Mouse (Mus musculus): ENCODE results near the gene Tnfsf12.
"Not testable (repeated sequence)": the region's sequence is repeated elsewhere in the genome, so short reads cannot be mapped to it uniquely, and the experiment has no call there.

The Tnfsf12 gene

GRCm38 (mm10) chr11:69703814-69704612 lies 8.4 kb upstream of the Tnfsf12 start:
- no peak for DNase-seq

DNA sequence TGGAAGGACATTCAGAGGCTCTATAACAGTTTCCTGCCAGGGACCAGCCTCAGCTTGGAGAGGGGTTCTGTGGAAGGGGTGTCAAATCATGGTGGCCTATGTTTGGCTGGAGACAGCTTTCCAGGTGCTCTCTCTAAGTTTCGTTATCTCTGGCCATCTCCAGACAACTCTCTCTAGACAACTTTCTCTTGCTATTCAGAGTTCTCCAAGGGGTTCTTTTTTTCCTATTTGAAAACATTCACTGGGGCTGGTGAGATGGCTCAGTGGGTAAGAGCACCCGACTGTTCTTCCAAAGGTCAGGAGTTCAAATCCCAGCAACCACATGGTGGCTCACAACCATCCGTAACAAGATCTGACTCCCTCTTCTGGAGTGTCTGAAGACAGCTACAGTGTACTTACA lies 7.7 kb upstream of the Tnfsf12 start:
- DNase-seq, result not testable (repeated sequence)

DNA sequence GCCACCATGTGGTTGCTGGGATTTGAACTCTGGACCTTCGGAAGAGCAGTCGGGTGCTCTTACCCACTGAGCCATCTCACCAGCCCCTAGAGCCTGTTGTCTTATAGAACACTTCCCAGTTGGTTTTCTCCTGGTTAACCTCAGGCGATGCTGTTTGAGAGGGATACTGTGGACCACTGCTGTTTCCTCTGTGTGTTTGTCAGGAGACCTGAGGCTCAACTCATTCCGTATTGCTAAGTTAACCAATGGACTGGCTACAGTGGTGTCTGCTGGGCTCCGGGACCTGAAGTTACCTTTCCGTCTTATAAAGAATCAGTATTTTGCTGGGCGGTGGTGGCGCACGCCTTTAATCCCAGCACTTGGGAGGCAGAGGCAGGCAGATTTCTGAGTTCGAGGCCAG lies 7.2 kb upstream of the Tnfsf12 start:
- DNase-seq, result not testable (repeated sequence)

DNA sequence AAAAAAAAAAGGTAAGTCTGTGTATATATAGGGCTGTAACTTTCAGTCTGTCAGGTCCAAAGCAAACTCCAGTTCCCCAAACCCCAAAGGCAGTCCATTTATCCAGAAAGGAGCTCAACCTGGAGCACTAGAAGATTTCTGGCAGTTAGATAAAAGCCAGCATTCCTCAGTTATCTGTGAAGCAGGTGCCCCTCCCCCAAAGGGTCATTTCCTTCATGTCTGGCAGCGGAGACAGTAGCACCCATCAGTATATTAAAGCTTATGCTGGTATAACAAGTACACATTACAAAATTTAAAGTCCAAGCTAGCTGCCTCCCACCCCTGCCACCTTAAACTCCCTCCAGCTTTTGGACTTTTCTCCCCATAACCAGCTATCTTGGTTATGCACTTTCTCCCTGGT lies 3.9 kb upstream of the Tnfsf12 start:
- no peak for DNase-seq

DNA sequence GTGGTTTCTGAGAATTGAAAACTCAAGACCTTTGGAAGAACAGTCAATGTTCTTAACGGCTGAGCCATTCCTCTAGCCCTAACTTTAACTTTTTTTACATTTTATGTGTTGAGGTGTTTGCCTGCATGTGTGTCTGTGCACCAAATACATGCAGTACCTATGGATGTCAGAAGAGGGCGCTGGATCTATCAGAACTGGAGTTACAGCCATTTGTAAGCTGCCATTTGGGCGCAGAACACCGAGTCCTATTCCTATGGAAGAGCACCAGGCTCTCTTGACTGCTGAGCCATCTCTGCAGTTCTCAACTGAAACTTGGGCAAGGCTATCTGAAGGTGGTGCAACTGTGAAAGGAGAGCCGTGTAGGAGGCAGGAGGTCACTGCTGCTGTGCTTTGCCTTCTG lies 2.9 kb upstream of the Tnfsf12 start:
- DNase-seq, result no peak

- DNase-seq, result no peak
Measured at GRCm38 (mm10) chr11:69697396-69697795, 1.7 kb upstream of the Tnfsf12 start.

GRCm38 (mm10) chr11:69695046-69695360 lies 646 bp downstream of the Tnfsf12 start:
- no peak for DNase-seq

GRCm38 (mm10) chr11:69693421-69693965 lies 2.2 kb downstream of the Tnfsf12 start:
- no peak for DNase-seq

- no peak for DNase-seq
Measured at GRCm38 (mm10) chr11:69692863-69693262, 2.8 kb downstream of the Tnfsf12 start.

GRCm38 (mm10) chr11:69692196-69692811 lies 3.3 kb downstream of the Tnfsf12 start:
- no peak for DNase-seq

DNA sequence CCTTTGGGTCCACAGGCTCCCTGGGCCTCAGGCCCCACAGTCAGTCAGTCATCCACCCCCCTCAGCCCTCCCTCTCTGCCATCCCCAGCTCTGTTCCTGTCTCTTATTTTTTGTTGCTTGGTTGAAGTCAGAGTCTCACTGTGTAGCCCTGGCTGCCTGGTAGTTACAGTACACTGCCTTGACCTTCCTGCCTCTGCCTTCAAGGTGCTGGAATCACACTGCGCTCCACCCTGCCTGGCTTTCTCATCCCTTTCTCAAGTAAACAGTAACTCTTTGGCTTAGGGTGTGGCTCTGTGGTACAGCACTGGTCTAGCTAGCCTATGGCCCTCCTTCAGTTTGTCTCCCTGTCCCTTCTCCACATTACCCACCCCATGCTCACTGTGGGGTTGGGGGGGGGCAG lies 5.8 kb downstream of the Tnfsf12 start:
- no peak for DNase-seq

GRCm38 (mm10) chr11:69687061-69687460 lies 8.6 kb downstream of the Tnfsf12 start:
- DNase-seq, result no peak

DNA sequence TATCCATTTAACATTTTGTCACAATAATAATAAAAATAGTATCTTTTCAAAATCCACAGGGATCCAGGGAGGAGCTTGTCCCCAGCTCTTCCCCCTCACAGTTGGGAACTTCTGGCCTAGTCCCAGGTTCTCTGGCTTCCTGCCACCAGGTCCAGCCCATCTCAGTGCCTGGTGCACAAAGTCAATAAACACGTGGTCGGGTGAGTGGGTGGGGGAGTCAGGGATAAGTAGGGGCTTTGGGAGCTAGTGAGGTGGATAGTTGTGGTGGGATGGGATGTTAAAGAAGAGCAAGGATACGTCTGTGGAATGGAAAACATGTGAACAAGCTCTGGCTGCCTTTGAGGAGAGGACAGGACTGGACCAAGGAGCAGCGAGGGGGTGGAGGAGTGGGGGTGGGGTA lies 9.3 kb downstream of the Tnfsf12 start:
- peak; percentile 72 for DNase-seq

DNA sequence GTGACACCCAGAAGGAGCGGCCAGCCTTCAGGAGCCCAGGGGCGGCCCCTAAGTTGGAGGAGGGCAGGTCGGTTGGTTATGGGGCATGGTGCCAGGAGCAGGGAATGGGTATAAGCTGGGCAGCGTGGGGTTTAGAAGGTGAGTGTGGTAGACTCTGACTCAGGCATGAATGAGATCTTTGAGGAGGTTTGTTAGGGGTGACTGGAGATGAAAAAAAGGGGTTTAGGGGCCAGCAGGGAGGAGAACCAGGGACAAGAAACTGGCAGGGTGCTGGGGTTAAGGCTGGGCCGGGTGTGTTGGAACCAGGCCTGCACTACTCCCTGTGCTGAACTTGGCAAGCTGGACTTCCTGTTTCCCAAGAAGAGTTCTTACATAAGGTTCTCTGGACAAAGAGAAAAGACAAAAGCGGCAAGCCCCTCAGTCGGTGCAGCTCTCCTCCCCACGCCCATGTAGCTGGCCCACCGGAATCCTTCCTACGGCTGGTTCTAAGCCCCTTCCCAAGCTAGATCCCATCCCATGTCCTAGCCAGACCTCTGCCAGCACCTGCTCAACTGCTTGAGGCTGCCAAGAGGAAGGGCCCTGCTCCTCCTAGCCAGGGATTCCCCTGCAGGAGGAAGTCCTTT lies 10.0 kb downstream of the Tnfsf12 start, which contains the start of gene Tnfsf13:
TSS of gene Tnfsf13 (minus strand) at position 259 of the 623 bp plus-strand sequence.
- DNase-seq, result peak; percentile 82

- DNase-seq, result no peak
Measured at GRCm38 (mm10) chr11:69684936-69685335, 10.7 kb downstream of the Tnfsf12 start.

DNA sequence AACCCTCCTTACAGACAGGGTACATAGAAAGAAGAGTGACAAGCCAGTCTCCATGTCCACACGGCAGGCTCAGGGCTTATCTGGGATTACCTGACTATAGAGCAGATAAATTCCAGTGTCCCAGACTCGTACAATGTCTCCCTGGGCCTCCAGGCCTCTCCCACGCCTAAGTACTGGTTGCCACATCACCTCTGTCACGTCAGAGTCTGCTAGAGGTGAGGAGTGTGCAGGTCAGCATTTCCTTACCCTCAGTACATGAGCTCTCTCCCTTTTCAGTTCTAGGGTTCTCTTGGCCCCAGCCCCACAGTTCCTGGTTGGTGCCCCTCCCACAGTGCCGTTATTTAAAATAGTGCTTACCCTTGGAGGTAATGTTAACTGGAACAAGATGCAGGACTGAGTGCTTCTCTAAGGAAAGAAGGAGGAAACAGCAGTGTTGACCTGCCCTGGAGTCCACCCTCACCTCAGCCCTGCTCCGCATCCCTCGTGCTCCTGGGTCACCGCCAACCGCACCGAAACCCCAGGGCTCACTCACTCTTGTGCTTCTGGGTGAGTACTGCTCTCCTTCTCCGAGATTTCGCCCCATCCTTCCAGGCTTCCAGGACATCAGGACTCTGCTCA lies 11.4 kb downstream of the Tnfsf12 start:
- no peak for DNase-seq

- no peak for DNase-seq
Measured at GRCm38 (mm10) chr11:69683576-69683975, 12.1 kb downstream of the Tnfsf12 start.

- DNase-seq, result peak; percentile 85
Measured at GRCm38 (mm10) chr11:69682840-69683533, 12.7 kb downstream of the Tnfsf12 start.

DNA sequence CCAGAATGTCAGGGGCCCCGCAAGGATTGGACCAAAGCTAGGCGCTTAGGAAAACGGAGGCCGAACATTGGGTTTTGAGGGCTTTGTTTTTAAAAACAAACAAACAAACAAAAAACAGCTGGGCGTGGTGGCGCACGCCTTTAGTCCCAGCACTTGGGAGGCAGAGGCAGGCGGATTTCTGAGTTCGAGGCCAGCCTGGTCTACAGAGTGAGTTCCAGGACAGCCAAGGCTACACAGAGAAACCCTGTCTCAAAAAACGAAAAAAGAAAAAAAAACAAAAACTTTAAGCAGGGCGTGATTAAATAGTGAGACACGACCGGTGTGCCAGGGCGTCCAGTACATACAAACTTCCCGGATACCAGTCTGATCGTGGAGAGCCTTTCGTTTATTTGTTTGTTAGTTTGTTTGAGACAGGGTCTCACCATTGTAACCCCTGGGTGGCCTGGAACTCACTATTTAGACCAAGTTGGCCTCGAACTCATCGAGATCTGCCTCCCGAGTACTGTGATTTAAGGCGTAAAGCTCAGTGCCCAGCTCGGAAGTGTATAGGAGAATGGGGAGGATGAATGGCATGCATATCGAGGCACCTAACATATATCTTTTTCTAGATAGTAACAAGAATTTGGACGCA lies 13.3 kb downstream of the Tnfsf12 start:
- no peak for DNase-seq

DNA sequence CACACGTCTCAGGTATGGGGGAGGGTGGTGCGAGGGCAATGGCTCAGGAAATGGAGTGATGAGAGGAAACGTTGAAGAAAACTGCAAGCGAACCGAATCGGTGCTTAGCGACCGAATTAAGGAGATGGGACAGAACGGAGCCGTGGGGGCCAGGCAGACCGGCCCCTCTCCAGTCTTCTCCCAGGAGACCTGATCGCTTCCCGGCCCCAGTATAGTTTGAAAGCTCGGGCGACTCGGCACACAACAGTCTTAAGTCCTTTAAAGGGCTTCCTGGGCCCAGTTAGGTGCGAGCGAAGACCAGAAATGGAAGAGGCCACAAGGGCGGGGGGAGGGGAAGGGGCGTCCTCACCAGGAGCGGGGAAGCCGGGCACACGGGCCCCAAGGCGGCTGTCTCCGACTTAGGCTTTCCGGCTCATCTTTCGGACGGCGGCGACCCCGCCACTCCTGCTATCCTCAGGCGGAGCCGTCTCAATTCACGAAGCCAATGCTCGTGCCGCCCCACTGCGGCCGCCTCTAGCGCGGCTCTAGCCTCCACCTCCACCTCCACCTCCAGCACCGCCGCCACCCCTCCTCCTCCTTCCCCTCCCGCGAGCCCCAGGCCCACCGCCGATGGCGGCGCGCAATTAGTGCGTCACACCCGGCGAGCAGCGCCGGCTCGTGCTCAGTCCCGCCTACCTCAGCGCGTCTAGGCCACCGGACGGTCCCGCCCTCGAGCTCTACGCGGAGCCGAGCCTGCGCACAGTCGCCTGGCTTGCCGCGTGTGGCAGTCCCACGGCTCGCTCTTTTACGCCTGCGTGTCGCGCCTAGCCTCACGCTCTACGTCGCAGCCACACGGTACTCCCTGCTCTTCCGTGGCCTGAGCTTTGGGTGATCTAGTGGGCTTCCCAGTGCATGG lies 14.1 kb downstream of the Tnfsf12 start, which contains the start of gene Senp3:
TSS of gene Senp3 (minus strand) at position 771 of the 895 bp plus-strand sequence.
- peak; percentile 95 for DNase-seq
